Mouse (Mus musculus): ENCODE data around the gene Epha2.

DNA sequence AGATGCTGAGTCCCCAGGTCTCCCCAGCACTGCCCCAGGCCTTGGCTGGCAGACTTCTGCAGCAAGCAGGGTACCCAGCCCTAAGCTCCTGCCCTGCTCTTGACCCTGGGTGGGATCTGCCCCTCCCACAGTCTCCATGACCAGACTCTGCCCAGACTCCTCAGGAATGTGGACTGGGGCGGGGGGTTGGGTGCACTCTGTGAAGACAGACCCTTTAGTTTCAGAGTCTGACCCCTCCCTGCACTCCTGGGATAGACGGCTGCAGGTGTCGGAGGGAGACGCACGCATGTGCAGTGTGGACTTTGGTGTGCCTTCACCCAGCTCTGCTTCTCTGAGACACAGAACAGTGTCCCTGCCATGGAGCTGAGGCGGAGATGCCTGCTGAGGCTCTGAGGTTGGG, 36.9 kb downstream of the Epha2 start:
- TF ChIP-seq CTCF (IDR thresholded peaks at IDR 0.05; ENCODE audit: extremely low read depth, insufficient read length, insufficient replicate concordance, low read depth, low read length), result no peak
- TF ChIP-seq POLR2A (IDR thresholded peaks at IDR 0.05; ENCODE audit: low read depth, low read length), result no peak

Measured in small intestine, adult 2 months (tissue).